Mouse (Mus musculus) ES-E14 (cell line): ENCODE measurements around the gene Agmat.

ENCODE experiments used
- CHD2 ChIP-seq: IDR thresholded peaks from 2 replicates; pipeline ENCODE4 v1.6.1; 2014; ENCODE audit warnings: mild to moderate bottlenecking, low read depth, low read length, inconsistent platforms
- HCFC1 ChIP-seq: IDR thresholded peaks from 2 replicates; pipeline ENCODE4 v1.6.1; 2012; ENCODE audit warnings: low read length, inconsistent platforms, borderline replicate concordance; ENCODE audit not compliant: insufficient read depth
- MAFK ChIP-seq: IDR thresholded peaks from 2 replicates; pipeline ENCODE4 v1.6.1; 2014; ENCODE audit warnings: mild to moderate bottlenecking, low read depth, low read length, inconsistent platforms; ENCODE audit not compliant: insufficient read depth
- ZNF384 ChIP-seq: IDR thresholded peaks from 2 replicates; pipeline ENCODE4 v1.6.1; 2012; ENCODE audit warnings: low read depth, low read length, inconsistent platforms

DNA sequence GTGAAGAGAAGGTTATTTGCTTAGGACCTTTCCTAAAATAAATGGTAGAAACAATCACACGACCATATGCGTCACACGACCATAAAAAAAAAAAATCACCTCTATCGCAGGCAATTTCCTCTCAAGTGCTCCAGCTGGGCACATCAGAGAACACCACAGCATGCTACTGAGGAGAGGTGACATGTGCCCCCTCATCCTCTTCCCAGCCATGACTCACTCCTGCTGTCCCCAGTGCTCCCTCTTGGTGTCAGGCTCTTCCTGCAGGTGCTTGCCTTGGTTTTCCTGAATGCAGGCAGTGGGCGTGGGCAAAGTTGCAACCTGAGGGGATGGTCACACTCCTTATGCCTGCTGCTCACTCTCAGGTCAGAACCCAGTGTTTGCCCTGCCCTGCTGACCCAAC lies 38.4 kb downstream of the Agmat start:
- TF ChIP-seq HCFC1 (no peak), ZNF384 (no peak), CHD2 (no peak), MAFK (no peak)
